Mouse (Mus musculus) hindlimb bud, embryonic 11.5 days (tissue): ENCODE results near the gene Gm8356.
"Not testable (repeated sequence)": the region's sequence is repeated elsewhere in the genome, so short reads cannot be mapped to it uniquely, and the experiment has no call there.

Source experiments
- DNase-seq: peaks from one replicate; pipeline ENCODE4 v3.0.0-alpha.2; 2012; ENCODE audit warnings: low read depth, low spot score; ENCODE audit errors: extremely low spot score

Gm8356 gene

DNA sequence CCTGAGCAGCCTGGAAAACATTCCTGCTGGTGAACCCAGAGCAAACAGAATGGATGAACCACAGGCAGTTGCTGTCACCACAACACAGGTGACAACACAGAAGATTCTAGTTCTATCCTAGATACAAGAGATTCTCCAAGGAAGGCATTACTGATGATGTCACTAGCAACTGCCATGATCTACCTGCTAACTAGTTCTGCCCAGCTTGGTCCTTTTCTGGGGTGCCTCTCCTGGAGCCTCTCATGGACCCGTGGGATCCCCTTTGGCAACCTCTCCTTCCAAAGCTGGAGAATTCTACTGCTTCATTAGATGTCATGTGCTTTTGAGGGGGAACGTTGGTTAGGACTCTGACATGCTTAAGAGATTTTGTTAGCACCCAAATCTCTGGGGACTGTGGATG, at the start of gene Gm8356:
Gm8356 (minus strand) TSS at position 101 of the 400 bp plus-strand sequence.
- not testable (repeated sequence) for DNase-seq

DNA sequence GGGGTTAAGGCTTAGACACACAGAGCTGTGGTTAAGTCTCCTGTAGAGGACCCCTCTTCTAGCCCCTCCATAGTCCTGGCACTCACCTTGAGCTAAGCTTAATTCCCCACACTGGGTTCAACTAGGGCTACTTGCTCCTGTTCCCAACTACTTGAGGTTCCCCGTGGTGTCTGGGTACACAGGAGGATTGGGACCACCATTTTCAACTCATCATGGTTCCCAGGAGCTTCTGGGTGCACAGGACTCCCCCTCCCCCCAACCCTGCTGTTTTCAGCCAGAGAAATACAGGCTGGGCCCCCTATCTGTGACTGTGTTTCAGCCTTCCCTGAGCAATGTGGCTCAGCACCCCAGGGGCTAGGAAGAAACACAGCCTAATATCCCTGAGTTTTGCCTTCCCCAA, 50.8 kb downstream of the Gm8356 start:
- DNase-seq, result not testable (repeated sequence)

DNA sequence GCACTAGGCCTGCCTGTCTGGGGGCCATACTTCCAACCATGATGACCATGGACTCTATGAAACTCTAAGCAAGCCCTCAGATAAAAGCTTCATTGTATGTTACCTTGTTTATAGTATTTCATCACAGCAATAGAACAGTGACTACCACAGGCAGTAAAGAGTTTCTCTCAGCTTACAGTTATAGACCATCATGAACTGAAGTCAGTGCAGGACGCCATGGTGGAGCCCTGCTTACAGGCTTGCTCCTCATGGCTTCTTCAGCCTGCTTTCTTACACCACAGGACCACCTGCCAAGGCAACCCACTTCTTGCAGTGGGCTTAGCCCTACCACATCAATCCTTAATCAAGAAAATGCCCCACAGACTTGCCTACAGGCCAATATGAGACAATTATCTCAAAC, 51.5 kb downstream of the Gm8356 start:
- not testable (repeated sequence) for DNase-seq

DNA sequence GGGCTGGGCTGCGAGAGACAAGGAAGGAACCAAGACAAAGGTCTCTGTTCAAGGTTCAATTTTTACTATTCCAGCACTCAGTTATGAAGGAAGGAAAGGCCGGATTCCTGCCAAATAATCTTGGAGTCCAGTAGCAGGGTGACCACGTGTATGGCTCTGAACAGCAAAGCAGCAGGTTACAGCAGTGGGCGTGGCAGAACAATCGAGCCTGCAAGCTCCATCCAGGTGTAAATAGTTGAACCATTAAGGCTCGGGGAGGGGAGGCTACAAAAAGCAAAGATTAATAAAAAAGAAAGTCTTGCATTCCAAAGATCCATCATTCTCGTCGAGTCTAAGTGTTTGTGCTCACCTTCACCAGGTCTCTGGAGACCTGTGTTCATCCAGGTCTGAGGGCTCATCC, 55.0 kb downstream of the Gm8356 start:
- not testable (repeated sequence) for DNase-seq
